Mouse (Mus musculus) heart, adult 10 weeks (tissue): ENCODE measurements around the gene Frmpd2. TPM values are rescaled to one million over a fixed set of nuclear protein-coding genes. Genes with fewer than 3 reads are reported as not detected.

Source experiments
- polyA plus RNA-seq: library from polyadenylated mRNA; stranded (reverse); fragments of 350-450 nt; fragmentation: Illumina TruSeq; extraction: RNeasy Lipid Tissue Mini Kit (QIAGEN cat#74804); gene quantifications from one replicate; pipeline ENCODE4 v1.2.3, GENCODE M21; 2014; ENCODE audit warnings: low read depth, low replicate concordance

Frmpd2 gene
- not detected for polyA plus RNA-seq

DNA sequence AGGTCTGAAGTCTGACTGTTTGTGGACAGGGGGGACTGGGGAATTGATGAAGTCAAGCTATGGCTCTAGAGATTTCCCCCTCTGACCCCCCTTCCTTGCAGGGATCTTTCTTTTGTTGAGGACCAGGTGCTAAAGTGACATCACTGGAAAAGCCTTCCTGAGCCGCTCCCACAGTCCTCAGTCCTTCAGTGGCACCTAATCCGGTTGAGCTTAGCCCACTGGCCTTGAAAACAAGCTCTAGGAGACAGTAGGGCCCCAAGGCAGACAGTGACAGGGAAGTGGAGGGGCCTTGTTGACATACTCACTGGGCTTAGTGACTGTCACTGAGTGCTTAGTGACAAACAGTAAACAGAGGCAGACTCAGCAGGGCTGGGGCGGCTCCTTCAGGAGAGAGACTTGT lies at the start of gene Frmpd2:
Frmpd2 (plus strand) TSS at position 366 of the 400 bp plus-strand sequence.

DNA sequence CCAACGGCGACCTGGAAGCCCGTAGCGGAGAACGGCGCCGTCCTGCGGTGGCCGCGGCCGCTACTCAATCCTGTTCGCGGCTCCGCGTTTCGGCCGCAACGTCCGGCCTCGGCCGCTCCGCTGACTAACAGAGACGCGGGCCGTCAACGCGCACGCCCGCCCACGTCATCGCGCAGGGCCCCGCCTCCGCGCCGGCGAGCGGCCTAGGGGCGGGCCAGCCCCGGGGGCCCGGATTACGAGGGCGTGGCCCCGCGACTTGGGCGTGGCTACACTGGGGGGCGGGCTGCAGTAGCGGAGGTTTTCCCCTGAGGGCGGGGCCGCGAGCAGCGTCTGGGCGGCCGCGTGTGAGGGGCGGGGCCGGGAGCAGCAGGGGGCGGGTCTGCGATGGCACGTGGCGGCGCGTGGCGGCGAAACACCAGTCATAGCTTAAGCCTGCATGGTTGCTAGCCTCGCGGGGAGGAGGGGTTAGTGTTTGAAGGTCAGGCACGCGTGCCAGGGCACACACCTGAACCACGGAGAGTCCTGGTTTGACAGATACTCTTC lies 24.4 kb upstream of the Frmpd2 start, which contains the start of gene Mapk8:
Mapk8 (minus strand) TSS at position 132 of the 543 bp plus-strand sequence.

GRCm38 (mm10) chr14:33588951-33589350 lies 117.5 kb downstream of the Frmpd2 start, which contains the start of gene Ptpn20:
TSS of gene Ptpn20 (plus strand) at chr14:33589207.

Other genes starting within 250 kb of the Frmpd2 start
- gene Mapk8, start 24.5 kb upstream of the Frmpd2 start, polyA plus RNA-seq = 29.0 TPM
- not detected for gene Ptpn20, start 117.5 kb downstream of the Frmpd2 start, polyA plus RNA-seq